Mouse (Mus musculus) spleen, adult 2 months (tissue): ENCODE results near the gene Thada.

ENCODE experiments used
- CTCF ChIP-seq: fragments of 200-500 bp; IDR thresholded peaks from 2 replicates; pipeline ENCODE4 v1.5.1; 2011; ENCODE audit warnings: mild to moderate bottlenecking, inconsistent platforms; ENCODE audit not compliant: insufficient read depth, insufficient read length, insufficient replicate concordance; ENCODE audit errors: extremely low read depth
- POLR2A ChIP-seq: fragments of 200-500 bp; IDR thresholded peaks from 2 replicates; pipeline ENCODE4 v1.6.1; 2011; ENCODE audit warnings: low read depth, low read length, inconsistent platforms

- TF ChIP-seq CTCF: no peak
- no peak for TF ChIP-seq POLR2A
Measured at GRCm38 (mm10) chr17:84203340-84203739, 262.7 kb downstream of the Thada start.
